Mouse (Mus musculus) frontal cortex, postnatal 14 days (tissue): Measurements from ENCODE around the gene Ccdc170.
"Not testable (repeated sequence)": the region's sequence is repeated elsewhere in the genome, so short reads cannot be mapped to it uniquely, and the experiment has no call there.

Source experiments
- DNase-seq, 2 experiments: peaks; one replicate each; pipeline ENCODE4 v3.0.0; 2022; ENCODE audit warnings: low spot score in 2 of 2

Ccdc170 gene

GRCm38 (mm10) chr10:4482355-4482754, at the start of gene Ccdc170:
Gene Ccdc170 (plus strand): TSS chr10:4482502.
- DNase-seq: no peak

- no peak for DNase-seq
Measured at GRCm38 (mm10) chr10:4432996-4433755, 49.1 kb upstream of the Ccdc170 start.

- DNase-seq: not testable (repeated sequence)
Measured at GRCm38 (mm10) chr10:4433871-4434270, 48.4 kb upstream of the Ccdc170 start.

- DNase-seq: no peak
Measured at GRCm38 (mm10) chr10:4435416-4435815, 46.9 kb upstream of the Ccdc170 start.

- no peak for DNase-seq
Measured at GRCm38 (mm10) chr10:4456409-4456808, 25.9 kb upstream of the Ccdc170 start.

GRCm38 (mm10) chr10:4460201-4460600, 22.1 kb upstream of the Ccdc170 start:
- no peak for DNase-seq

GRCm38 (mm10) chr10:4465799-4466198, 16.5 kb upstream of the Ccdc170 start:
- no peak for DNase-seq

GRCm38 (mm10) chr10:4469406-4469805, 12.9 kb upstream of the Ccdc170 start:
- DNase-seq: no peak

- no peak for DNase-seq
Measured at GRCm38 (mm10) chr10:4473591-4473993, 8.7 kb upstream of the Ccdc170 start.

- DNase-seq: no peak
Measured at GRCm38 (mm10) chr10:4475431-4475830, 6.9 kb upstream of the Ccdc170 start.

GRCm38 (mm10) chr10:4476604-4477003, 5.7 kb upstream of the Ccdc170 start:
- no peak for DNase-seq

- no peak for DNase-seq
Measured at GRCm38 (mm10) chr10:4480929-4481328, 1.4 kb upstream of the Ccdc170 start.

- DNase-seq: no peak
Measured at GRCm38 (mm10) chr10:4481695-4482094, 607 bp upstream of the Ccdc170 start.

GRCm38 (mm10) chr10:4483848-4484247, 1.5 kb downstream of the Ccdc170 start:
- DNase-seq: no peak

GRCm38 (mm10) chr10:4484986-4485385, 2.7 kb downstream of the Ccdc170 start:
- no peak for DNase-seq

GRCm38 (mm10) chr10:4489865-4490264, 7.6 kb downstream of the Ccdc170 start:
- DNase-seq: no peak

GRCm38 (mm10) chr10:4491281-4491680, 9.0 kb downstream of the Ccdc170 start:
- no peak for DNase-seq

GRCm38 (mm10) chr10:4492045-4492444, 9.7 kb downstream of the Ccdc170 start:
- DNase-seq: no peak

GRCm38 (mm10) chr10:4492909-4493308, 10.6 kb downstream of the Ccdc170 start:
- DNase-seq: no peak

- DNase-seq: no peak
Measured at GRCm38 (mm10) chr10:4503251-4503650, 20.9 kb downstream of the Ccdc170 start.

- no peak for DNase-seq
Measured at GRCm38 (mm10) chr10:4512725-4513124, 30.4 kb downstream of the Ccdc170 start.

GRCm38 (mm10) chr10:4517614-4518013, 35.3 kb downstream of the Ccdc170 start:
- DNase-seq: no peak

- no peak for DNase-seq
Measured at GRCm38 (mm10) chr10:4519645-4520044, 37.3 kb downstream of the Ccdc170 start.
